Mouse (Mus musculus) c-Kit-positive CD71-positive TER-119-negative erythroid progenitor cells, embryonic 14.5 days (primary cell): ENCODE results near the gene F2r.

Experiments used
- DNase-seq: peaks from one replicate; pipeline ENCODE4 v3.0.0-alpha.2; 2013; ENCODE audit warnings: low read depth

Gene F2r

GRCm38 (mm10) chr13:95595411-95595810 is 22.9 kb downstream of the F2r start:
- DNase-seq, result peak; percentile 11

GRCm38 (mm10) chr13:95592860-95593259 is 25.4 kb downstream of the F2r start:
- DNase-seq, result no peak

DNA sequence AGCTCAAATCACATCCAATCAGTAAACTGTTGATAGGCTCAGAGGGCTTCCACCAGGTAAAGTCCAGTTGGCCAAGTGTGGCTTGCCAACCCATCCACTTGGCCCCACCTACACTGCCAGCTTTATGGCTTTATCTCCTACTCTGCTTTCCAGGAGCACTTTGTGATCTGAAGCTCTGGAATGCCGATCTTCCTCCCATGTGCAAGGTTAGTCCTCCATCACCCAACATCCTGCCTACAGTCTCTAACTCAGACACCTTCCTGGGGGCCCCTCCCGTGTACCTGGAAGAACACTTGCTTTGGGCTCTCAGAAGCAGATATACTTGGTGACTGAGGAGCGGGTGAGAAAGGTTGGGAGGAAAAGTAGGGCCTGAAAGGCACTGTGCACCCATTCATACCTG is 26.7 kb downstream of the F2r start:
- no peak for DNase-seq

DNA sequence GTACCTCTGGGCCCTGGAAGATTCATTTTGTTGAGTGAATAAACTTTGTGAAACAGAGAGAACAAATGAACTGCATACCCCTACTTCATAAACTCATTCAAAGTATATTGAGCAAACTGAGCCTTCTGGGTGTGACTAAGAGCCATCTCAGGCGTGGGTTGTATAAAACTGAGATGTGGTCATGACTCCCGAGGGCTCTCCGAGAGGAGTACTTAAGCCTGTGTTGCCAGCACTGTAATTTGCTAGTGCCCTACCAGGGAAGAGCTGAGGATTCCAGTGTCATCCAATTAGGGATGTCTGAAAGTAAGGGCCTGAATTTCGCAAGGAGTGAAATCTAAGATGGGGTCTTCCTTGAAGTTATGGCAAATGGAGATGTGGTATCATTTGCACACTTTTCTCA is 30.7 kb downstream of the F2r start:
- no peak for DNase-seq

GRCm38 (mm10) chr13:95584898-95585297 is 33.4 kb downstream of the F2r start:
- DNase-seq, result no peak

GRCm38 (mm10) chr13:95583237-95584189 is 34.8 kb downstream of the F2r start:
- DNase-seq, result no peak

DNA sequence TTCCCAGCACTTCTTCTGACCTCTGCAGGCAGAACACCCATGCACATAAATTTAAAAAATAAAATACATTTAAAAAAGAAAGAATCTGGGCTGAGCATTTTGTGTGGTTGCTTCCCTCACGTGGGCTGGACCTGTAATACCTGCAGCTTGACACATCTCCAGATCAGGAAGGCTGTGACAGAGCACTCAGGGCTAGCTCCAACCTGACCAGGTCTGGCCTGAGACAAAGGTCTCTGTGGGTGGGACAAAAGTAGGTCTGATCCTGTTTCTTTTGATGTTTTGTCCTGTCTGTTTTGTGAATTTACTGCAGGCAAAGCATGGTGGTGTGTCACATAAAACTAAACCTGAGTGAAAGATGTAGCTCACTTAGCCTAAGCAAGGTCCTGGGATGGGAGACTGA is 36.4 kb downstream of the F2r start:
- DNase-seq, result no peak

GRCm38 (mm10) chr13:95578016-95578697 is 40.1 kb downstream of the F2r start:
- no peak for DNase-seq

DNA sequence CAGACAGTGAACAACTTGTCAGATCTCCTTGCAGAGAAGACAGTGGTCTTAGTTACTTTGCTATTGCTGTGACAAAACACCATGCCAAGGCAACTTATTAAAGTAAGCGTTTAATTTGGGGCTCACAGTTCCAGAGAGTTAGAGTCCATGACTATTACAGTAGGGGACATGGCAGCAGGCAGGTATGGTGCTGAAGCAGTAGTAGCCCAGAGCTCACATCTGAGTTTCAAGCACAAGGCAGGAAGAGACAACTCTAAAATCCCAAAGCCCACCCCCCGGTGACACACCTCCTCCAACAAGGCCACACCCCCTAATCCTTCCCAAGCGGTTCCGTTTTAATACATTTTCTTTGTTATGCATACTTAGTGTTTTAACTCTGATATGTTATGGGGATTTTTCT is 47.4 kb downstream of the F2r start:
- no peak for DNase-seq

DNA sequence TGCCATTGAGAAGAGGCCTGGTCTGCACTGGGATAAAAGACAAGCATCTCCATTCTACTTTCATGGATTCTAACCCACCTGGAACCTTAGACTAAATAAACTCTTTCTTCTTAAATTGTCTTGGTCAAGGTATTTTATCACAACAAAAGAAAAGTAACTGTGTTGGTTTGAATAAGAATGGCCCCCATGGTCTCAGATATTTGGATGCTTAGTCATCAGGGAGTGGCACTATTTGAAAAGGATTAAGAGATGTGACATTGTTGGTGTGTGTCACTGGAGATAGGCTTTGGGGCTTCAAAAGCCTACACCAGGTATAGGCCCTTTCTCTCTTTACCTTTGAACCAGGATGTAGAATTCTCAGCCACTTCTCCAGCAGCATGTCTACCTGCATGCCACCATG is 49.0 kb downstream of the F2r start:
- DNase-seq, result no peak

DNA sequence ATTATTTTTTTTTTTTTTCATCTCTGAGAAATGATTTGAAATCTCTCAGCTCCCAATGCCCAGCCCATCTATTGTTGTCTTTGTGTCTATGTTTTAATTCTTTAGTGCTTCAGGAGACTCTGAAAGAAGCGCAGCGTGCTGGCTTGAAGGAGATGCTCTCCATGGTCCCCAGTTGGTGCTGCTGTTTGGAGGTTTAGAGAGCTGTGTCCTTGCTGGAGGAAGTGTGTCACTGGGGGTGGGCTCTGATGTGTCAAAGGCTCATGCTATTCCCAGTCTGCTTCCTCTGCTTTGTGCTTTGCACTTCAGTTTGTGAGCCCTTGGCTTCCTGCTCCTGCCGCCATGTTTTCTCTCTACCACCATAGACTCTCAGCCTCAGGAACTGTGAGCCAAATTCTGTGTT is 50.0 kb downstream of the F2r start:
- DNase-seq, result no peak

- peak; percentile 44 for DNase-seq
Observed at GRCm38 (mm10) chr13:95566841-95567551, 51.3 kb downstream of the F2r start.

GRCm38 (mm10) chr13:95563693-95564092 is 54.6 kb downstream of the F2r start:
- DNase-seq, result peak; percentile 65

GRCm38 (mm10) chr13:95563066-95563610 is 55.1 kb downstream of the F2r start:
- DNase-seq, result no peak

- no peak for DNase-seq
Observed at GRCm38 (mm10) chr13:95557326-95557725, 61.0 kb downstream of the F2r start.

GRCm38 (mm10) chr13:95553885-95554492 is 64.3 kb downstream of the F2r start:
- no peak for DNase-seq
